Mouse (Mus musculus): ENCODE measurements around the gene Gm20388.

GRCm38 (mm10) chr8:123812227-123812626 lies 3901.6 kb downstream of the Gm20388 start:
- no peak for TF ChIP-seq TAL1 (conservative IDR thresholded peaks at IDR 0.05; ENCODE audit: low read depth, low read length)
- no peak for TF ChIP-seq CTCF (IDR thresholded peaks at IDR 0.05; ENCODE audit: low read depth, low read length)
- TF ChIP-seq GATA1 (IDR thresholded peaks at IDR 0.05; ENCODE audit: borderline replicate concordance, low read length) = no peak
- TF ChIP-seq GATA2 (IDR thresholded peaks at IDR 0.05; ENCODE audit: borderline replicate concordance, low read depth, low read length) = no peak

Measured in G1E (cell line).